Mouse (Mus musculus): ENCODE data around the gene Col27a1. TPM values are rescaled to one million over a fixed set of nuclear protein-coding genes. Genes with fewer than 3 reads are reported as not detected.

Col27a1 gene
- polyA plus RNA-seq, 1 experiment from 2014 or later, result 7.2 TPM

- ATAC-seq (peak; percentile 20; the same call in 1 of the 2 replicates), DNase-seq (ENCODE audit: low spot score) (peak; percentile 34)
- Histone ChIP-seq H3K4me2 (replicated peaks; ENCODE audit: low read depth, low read length) (no peak overlapping the region), H3K27me3 (replicated peaks; ENCODE audit: insufficient read depth, low read length) (no peaks in the 10 kb centered on the region), H3K4me1 (ENCODE audit: insufficient read depth, low read depth, low read length) (no peaks in the 10 kb centered on the region), H3K36me3 (ENCODE audit: insufficient read depth, low read length) (no peaks in the 10 kb centered on the region), H3K9me3 (ENCODE audit: low read length) (no peaks in the 10 kb centered on the region), H3K4me3 (ENCODE audit: low read depth, low read length) (no peak overlapping the region), H3K27ac (ENCODE audit: low read length) (no peak overlapping the region), H3K9ac (replicated peaks; ENCODE audit: low read depth) (no peak overlapping the region)
- TF ChIP-seq CTCF (IDR thresholded peaks at IDR 0.05), result no peak
- no peak for TF ChIP-seq EP300 (IDR thresholded peaks at IDR 0.05)
- 51% methylated on average over 2 of the region's 2 CpGs for WGBS
These were observed 143.3 kb downstream of the Col27a1 start for GRCm38 (mm10) chr4:63356981-63357570.

GRCm38 (mm10) chr4:63359861-63360260 is 146.1 kb downstream of the Col27a1 start:
- H3K4me1 ChIP-seq (ENCODE audit: insufficient read depth, low read depth, low read length), result no peaks in the 10 kb centered on the region
- no peak overlapping the region for H3K9ac ChIP-seq (replicated peaks; ENCODE audit: low read depth)
- no peak overlapping the region for H3K4me3 ChIP-seq (ENCODE audit: low read depth, low read length)
- H3K9me3 ChIP-seq (ENCODE audit: low read length), result no peaks in the 10 kb centered on the region
- no peak for TF ChIP-seq CTCF (IDR thresholded peaks at IDR 0.05)
- TF ChIP-seq EP300 (IDR thresholded peaks at IDR 0.05), result no peak
- no peak overlapping the region for H3K27ac ChIP-seq (ENCODE audit: low read length)
- H3K36me3 ChIP-seq (ENCODE audit: insufficient read depth, low read length), result no peaks in the 10 kb centered on the region
- DNase-seq (ENCODE audit: low spot score) (no peak), ATAC-seq (no peak; the same call in 1 of the 2 replicates)
- H3K27me3 ChIP-seq (replicated peaks; ENCODE audit: insufficient read depth, low read length), result no peaks in the 10 kb centered on the region
- WGBS, result 73% methylated on average over 6 of the region's 6 CpGs
- no peak overlapping the region for H3K4me2 ChIP-seq (replicated peaks; ENCODE audit: low read depth, low read length)

- H3K9me3 ChIP-seq (ENCODE audit: low read length), result no peaks in the 10 kb centered on the region
- no peaks in the 10 kb centered on the region for H3K27me3 ChIP-seq (replicated peaks; ENCODE audit: insufficient read depth, low read length)
- 42% methylated on average over 5 of the region's 5 CpGs for WGBS
- H3K36me3 ChIP-seq (ENCODE audit: insufficient read depth, low read length), result 0 out of 2 replicates have a peak, but pooled peaks cover under 1% of the 10 kb centered on the region
- ATAC-seq, result peak; percentile 78
- no peak within 1 kb of the TSS for H3K4me3 ChIP-seq (ENCODE audit: low read depth, low read length)
- H3K4me1 ChIP-seq (ENCODE audit: insufficient read depth, low read depth, low read length), result no peaks in the 10 kb centered on the region
- DNase-seq (ENCODE audit: low spot score), result peak; percentile 70
- no peak within 1 kb of the TSS for H3K4me2 ChIP-seq (replicated peaks; ENCODE audit: low read depth, low read length)
- no peak within 1 kb of the TSS for H3K9ac ChIP-seq (replicated peaks; ENCODE audit: low read depth)
- TF ChIP-seq CTCF (IDR thresholded peaks at IDR 0.05) (no peak), EP300 (IDR thresholded peaks at IDR 0.05) (no peak)
- H3K27ac ChIP-seq (ENCODE audit: low read length), result no peak within 1 kb of the TSS
These were observed 148.3 kb downstream of the Col27a1 start, which contains the start of gene Orm2 for GRCm38 (mm10) chr4:63362150-63362549. Gene Orm2 (plus strand): TSS chr4:63362449.

GRCm38 (mm10) chr4:63368577-63368976 is 154.8 kb downstream of the Col27a1 start:
- H3K9ac ChIP-seq (replicated peaks; ENCODE audit: low read depth), result no peak overlapping the region
- TF ChIP-seq EP300 (IDR thresholded peaks at IDR 0.05) (no peak), CTCF (IDR thresholded peaks at IDR 0.05) (peak; percentile 100)
- H3K4me1 ChIP-seq (ENCODE audit: insufficient read depth, low read depth, low read length), result no peaks in the 10 kb centered on the region
- no peak overlapping the region for H3K4me2 ChIP-seq (replicated peaks; ENCODE audit: low read depth, low read length)
- no peaks in the 10 kb centered on the region for H3K27me3 ChIP-seq (replicated peaks; ENCODE audit: insufficient read depth, low read length)
- no peak overlapping the region for H3K4me3 ChIP-seq (ENCODE audit: low read depth, low read length)
- DNase-seq (ENCODE audit: low spot score) (peak; percentile 79), ATAC-seq (peak; percentile 79)
- 11% methylated on average over 4 of the region's 4 CpGs for WGBS
- H3K27ac ChIP-seq (ENCODE audit: low read length), result no peak overlapping the region
- peaks cover 22% of the 10 kb centered on the region for H3K36me3 ChIP-seq (ENCODE audit: insufficient read depth, low read length)
- no peaks in the 10 kb centered on the region for H3K9me3 ChIP-seq (ENCODE audit: low read length)

GRCm38 (mm10) chr4:63370897-63371296 is 157.1 kb downstream of the Col27a1 start:
- H3K9me3 ChIP-seq (ENCODE audit: low read length), result no peaks in the 10 kb centered on the region
- 63% methylated on average over 7 of the region's 7 CpGs for WGBS
- ATAC-seq, result no peak
- H3K4me1 ChIP-seq (ENCODE audit: insufficient read depth, low read depth, low read length), result no peaks in the 10 kb centered on the region
- H3K9ac ChIP-seq (replicated peaks; ENCODE audit: low read depth), result no peak overlapping the region
- H3K36me3 ChIP-seq (ENCODE audit: insufficient read depth, low read length), result peaks cover 29% of the 10 kb centered on the region
- H3K27ac ChIP-seq (ENCODE audit: low read length), result no peak overlapping the region
- no peak for TF ChIP-seq CTCF (IDR thresholded peaks at IDR 0.05)
- TF ChIP-seq EP300 (IDR thresholded peaks at IDR 0.05), result no peak
- H3K4me3 ChIP-seq (ENCODE audit: low read depth, low read length), result no peak overlapping the region
- H3K27me3 ChIP-seq (replicated peaks; ENCODE audit: insufficient read depth, low read length), result no peaks in the 10 kb centered on the region
- DNase-seq (ENCODE audit: low spot score), result no peak
- no peak overlapping the region for H3K4me2 ChIP-seq (replicated peaks; ENCODE audit: low read depth, low read length)

- DNase-seq (ENCODE audit: low spot score) (peak; percentile 40), ATAC-seq (no peak)
- Histone ChIP-seq H3K27me3 (replicated peaks; ENCODE audit: insufficient read depth, low read length) (no peaks in the 10 kb centered on the region), H3K4me1 (ENCODE audit: insufficient read depth, low read depth, low read length) (no peaks in the 10 kb centered on the region), H3K27ac (ENCODE audit: low read length) (no peak overlapping the region), H3K4me2 (replicated peaks; ENCODE audit: low read depth, low read length) (no peak overlapping the region), H3K36me3 (ENCODE audit: insufficient read depth, low read length) (peaks cover 32% of the 10 kb centered on the region), H3K4me3 (ENCODE audit: low read depth, low read length) (no peak overlapping the region), H3K9me3 (ENCODE audit: low read length) (no peaks in the 10 kb centered on the region), H3K9ac (replicated peaks; ENCODE audit: low read depth) (no peak overlapping the region)
- TF ChIP-seq CTCF (IDR thresholded peaks at IDR 0.05), result peak; percentile 70
- TF ChIP-seq EP300 (IDR thresholded peaks at IDR 0.05), result no peak
- WGBS, result 42% methylated on average over 3 of the region's 3 CpGs
These were observed 158.1 kb downstream of the Col27a1 start for GRCm38 (mm10) chr4:63371890-63372289.
